Comparison of ENCODE assay signal across 19 mouse cellular contexts in the genomic region with DNA sequence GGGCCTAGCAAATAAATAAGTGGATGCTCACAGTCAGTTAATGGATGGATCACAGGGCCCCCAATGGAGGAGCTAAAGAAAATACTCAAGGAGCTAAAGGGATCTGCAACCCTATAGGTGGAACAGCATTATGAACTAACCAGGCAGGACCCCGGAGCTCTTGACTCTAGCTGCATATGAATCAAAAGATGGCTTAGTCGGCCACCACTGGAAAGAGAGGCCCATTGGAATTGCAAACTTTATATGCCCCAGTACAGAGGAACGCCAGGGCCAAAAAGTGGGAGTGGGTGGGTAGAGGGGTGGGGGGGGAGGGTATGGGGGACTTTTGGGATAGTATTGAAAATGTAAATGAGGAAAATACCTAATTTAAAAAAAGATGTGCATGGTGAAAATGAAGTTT. TPM values are rescaled to one million over a fixed set of nuclear protein-coding genes. Genes with fewer than 3 reads are reported as not detected.
"Had no signal": no experiment of that assay in that cellular context is flagged by ENCODE, and none has a peak within 500 bp of the region (broad histone marks: within the 10 kb centered on the region; RNA-seq: fewer than 3 reads in every experiment).

No protein-coding gene starts in this region.

RNA-seq across cellular contexts. Expression of a gene that starts 6.7 kb away (rescaled TPM):
- total RNA-seq: liver, adult 2 months; megakaryocyte, adult 5-6 weeks had no signal
- polyA plus RNA-seq: intestine, embryonic 15.5 days; kidney, embryonic 16.5 days; limb, embryonic 13.5 days; liver, adult 2 months; liver, embryonic 14.5 days; lung, adult 2 months; lung, postnatal 0 days; midbrain, embryonic 10.5 days; midbrain, embryonic 14.5 days; myocyte; neural tube, embryonic 11.5 days; neural tube, embryonic 15.5 days; stomach, embryonic 15.5 days had no signal

RNA-seq across cellular contexts. Expression of a gene that starts 21.5 kb away (rescaled TPM):
- total RNA-seq: layer of hippocampus, adult 2 months; layer of hippocampus, postnatal 14 days; left cerebral cortex, adult 18-20 months; left cerebral cortex, postnatal 10 days; left cerebral cortex, postnatal 4 days; liver, adult 2 months; megakaryocyte, adult 5-6 weeks had no signal
- polyA plus RNA-seq: intestine, embryonic 15.5 days; kidney, embryonic 16.5 days; limb, embryonic 13.5 days; liver, adult 2 months; liver, embryonic 14.5 days; lung, adult 2 months; lung, postnatal 0 days; midbrain, embryonic 10.5 days; midbrain, embryonic 14.5 days; myocyte; neural tube, embryonic 11.5 days; neural tube, embryonic 15.5 days; stomach, embryonic 15.5 days had no signal
